Mouse (Mus musculus): Measurements from ENCODE around the gene Slc7a11. TPM values are rescaled to one million over a fixed set of nuclear protein-coding genes. Genes with fewer than 3 reads are reported as not detected.
A peak's percentile ranks its signal among the peaks of the same experiment; 100 is the strongest.

Gene Slc7a11
- polyA plus RNA-seq, 1 experiment from 2014 or later = 0.19 TPM

- Histone ChIP-seq H3K27ac (no peak overlapping the region), H3K4me3 (no peak overlapping the region), H3K4me2 (no peak overlapping the region), H3K9me3 (replicated peaks) (no peaks in the 10 kb centered on the region), H3K36me3 (no peaks in the 10 kb centered on the region), H3K27me3 (replicated peaks) (no peaks in the 10 kb centered on the region), H3K4me1 (no peaks in the 10 kb centered on the region), H3K9ac (no peak overlapping the region)
- no peak for ATAC-seq
- WGBS (ENCODE audit: insufficient replicate concordance) = 62% methylated on average over 7 of the region's 7 CpGs
Measured at GRCm38 (mm10) chr3:50094404-50095092, 348.9 kb downstream of the Slc7a11 start.

- ATAC-seq = no peak
- Histone ChIP-seq H3K27me3 (replicated peaks) (no peaks in the 10 kb centered on the region), H3K27ac (no peak overlapping the region), H3K4me3 (no peak overlapping the region), H3K9me3 (replicated peaks) (no peaks in the 10 kb centered on the region), H3K4me1 (no peaks in the 10 kb centered on the region), H3K36me3 (no peaks in the 10 kb centered on the region), H3K9ac (no peak overlapping the region), H3K4me2 (no peak overlapping the region)
- 16% methylated on average over 7 of the region's 7 CpGs for WGBS (ENCODE audit: insufficient replicate concordance)
Measured at GRCm38 (mm10) chr3:50076979-50077378, 366.4 kb downstream of the Slc7a11 start.

- WGBS (ENCODE audit: insufficient replicate concordance) = 67% methylated on average over 4 of the region's 4 CpGs
- H3K4me3 ChIP-seq = no peak overlapping the region
- no peak for ATAC-seq
Measured at GRCm38 (mm10) chr3:50063396-50063795, 380.0 kb downstream of the Slc7a11 start.

GRCm38 (mm10) chr3:50044666-50045065 lies 398.7 kb downstream of the Slc7a11 start:
- Histone ChIP-seq H3K4me3 (no peak overlapping the region), H3K36me3 (no peaks in the 10 kb centered on the region), H3K4me1 (no peaks in the 10 kb centered on the region), H3K27me3 (replicated peaks) (no peaks in the 10 kb centered on the region), H3K27ac (no peak overlapping the region), H3K9ac (no peak overlapping the region), H3K4me2 (no peak overlapping the region), H3K9me3 (replicated peaks) (no peaks in the 10 kb centered on the region)
- WGBS (ENCODE audit: insufficient replicate concordance) = 72% methylated on average over 5 of the region's 5 CpGs
- no peak for ATAC-seq

More at GRCm38 (mm10) chr3:50063396-50063795, 380.0 kb downstream of the Slc7a11 start:
- Histone ChIP-seq H3K9ac (no peak overlapping the region), H3K9me3 (replicated peaks) (no peaks in the 10 kb centered on the region), H3K4me2 (no peak overlapping the region), H3K27me3 (replicated peaks) (no peaks in the 10 kb centered on the region), H3K27ac (no peak overlapping the region), H3K4me1 (no peaks in the 10 kb centered on the region), H3K36me3 (no peaks in the 10 kb centered on the region)

- Histone ChIP-seq H3K4me3 (no peak overlapping the region), H3K36me3 (no peaks in the 10 kb centered on the region), H3K9ac (no peak overlapping the region), H3K9me3 (replicated peaks) (no peaks in the 10 kb centered on the region), H3K27ac (no peak overlapping the region), H3K27me3 (replicated peaks) (no peaks in the 10 kb centered on the region), H3K4me2 (no peak overlapping the region), H3K4me1 (no peaks in the 10 kb centered on the region)
- ATAC-seq = no peak
Measured at GRCm38 (mm10) chr3:50044160-50044559, 399.3 kb downstream of the Slc7a11 start.

GRCm38 (mm10) chr3:50041141-50041540 lies 402.3 kb downstream of the Slc7a11 start:
- Histone ChIP-seq H3K4me3 (no peak overlapping the region), H3K36me3 (no peaks in the 10 kb centered on the region), H3K9ac (no peak overlapping the region), H3K9me3 (replicated peaks) (no peaks in the 10 kb centered on the region), H3K27ac (no peak overlapping the region), H3K27me3 (replicated peaks) (no peaks in the 10 kb centered on the region), H3K4me2 (no peak overlapping the region), H3K4me1 (no peaks in the 10 kb centered on the region)
- no peak for ATAC-seq
- 65% methylated on average over 2 of the region's 2 CpGs for WGBS (ENCODE audit: insufficient replicate concordance)

- Histone ChIP-seq H3K27me3 (replicated peaks) (no peaks in the 10 kb centered on the region), H3K9me3 (replicated peaks) (no peaks in the 10 kb centered on the region), H3K4me3 (no peak overlapping the region), H3K4me2 (no peak overlapping the region), H3K4me1 (no peaks in the 10 kb centered on the region), H3K27ac (no peak overlapping the region), H3K36me3 (no peaks in the 10 kb centered on the region), H3K9ac (no peak overlapping the region)
- no peak for ATAC-seq
- WGBS (ENCODE audit: insufficient replicate concordance) = 69% methylated on average over 9 of the region's 9 CpGs
Measured at GRCm38 (mm10) chr3:50035875-50036528, 407.4 kb downstream of the Slc7a11 start.

GRCm38 (mm10) chr3:50033325-50033724 lies 410.1 kb downstream of the Slc7a11 start:
- H3K9me3 ChIP-seq (replicated peaks) = no peaks in the 10 kb centered on the region
- H3K27me3 ChIP-seq (replicated peaks) = no peaks in the 10 kb centered on the region
- H3K4me2 ChIP-seq = no peak overlapping the region
- no peaks in the 10 kb centered on the region for H3K4me1 ChIP-seq
- 47% methylated on average over 3 of the region's 3 CpGs for WGBS (ENCODE audit: insufficient replicate concordance)
- H3K36me3 ChIP-seq = no peaks in the 10 kb centered on the region
- no peak overlapping the region for H3K27ac ChIP-seq
- no peak overlapping the region for H3K4me3 ChIP-seq
- no peak for ATAC-seq
- no peak overlapping the region for H3K9ac ChIP-seq

GRCm38 (mm10) chr3:50026039-50026438 lies 417.4 kb downstream of the Slc7a11 start:
- WGBS (ENCODE audit: insufficient replicate concordance) = 40% methylated on average over 5 of the region's 5 CpGs
- ATAC-seq = no peak
- H3K4me3 ChIP-seq = no peak overlapping the region

GRCm38 (mm10) chr3:50014396-50014795 lies 429.0 kb downstream of the Slc7a11 start:
- 71% methylated on average over 4 of the region's 4 CpGs for WGBS (ENCODE audit: insufficient replicate concordance)
- Histone ChIP-seq H3K4me1 (no peaks in the 10 kb centered on the region), H3K4me2 (no peak overlapping the region), H3K9ac (no peak overlapping the region), H3K36me3 (no peaks in the 10 kb centered on the region), H3K27ac (no peak overlapping the region), H3K9me3 (replicated peaks) (no peaks in the 10 kb centered on the region), H3K27me3 (replicated peaks) (no peaks in the 10 kb centered on the region), H3K4me3 (no peak overlapping the region)
- no peak for ATAC-seq

More at GRCm38 (mm10) chr3:50026039-50026438, 417.4 kb downstream of the Slc7a11 start:
- Histone ChIP-seq H3K27me3 (replicated peaks) (no peaks in the 10 kb centered on the region), H3K4me1 (no peaks in the 10 kb centered on the region), H3K36me3 (no peaks in the 10 kb centered on the region), H3K9me3 (replicated peaks) (no peaks in the 10 kb centered on the region), H3K9ac (no peak overlapping the region), H3K4me2 (no peak overlapping the region), H3K27ac (no peak overlapping the region)

- no peak for ATAC-seq
- H3K4me2 ChIP-seq = no peak overlapping the region
- H3K27me3 ChIP-seq (replicated peaks) = no peaks in the 10 kb centered on the region
- H3K36me3 ChIP-seq = no peaks in the 10 kb centered on the region
- no peak overlapping the region for H3K27ac ChIP-seq
- H3K9ac ChIP-seq = no peak overlapping the region
- H3K4me3 ChIP-seq = no peak overlapping the region
- no peaks in the 10 kb centered on the region for H3K9me3 ChIP-seq (replicated peaks)
- WGBS (ENCODE audit: insufficient replicate concordance) = 56% methylated on average over 3 of the region's 3 CpGs
- no peaks in the 10 kb centered on the region for H3K4me1 ChIP-seq
Measured at GRCm38 (mm10) chr3:50012012-50012411, 431.4 kb downstream of the Slc7a11 start.

- Histone ChIP-seq H3K4me2 (no peak overlapping the region), H3K27me3 (replicated peaks) (no peaks in the 10 kb centered on the region), H3K36me3 (no peaks in the 10 kb centered on the region), H3K4me1 (no peaks in the 10 kb centered on the region), H3K27ac (no peak overlapping the region), H3K4me3 (no peak overlapping the region), H3K9ac (no peak overlapping the region), H3K9me3 (replicated peaks) (no peaks in the 10 kb centered on the region)
- 36% methylated on average over 5 of the region's 5 CpGs for WGBS (ENCODE audit: insufficient replicate concordance)
- peak; percentile 61; the same call in 1 of the 2 replicates for ATAC-seq
Measured at GRCm38 (mm10) chr3:50003970-50004683, 439.3 kb downstream of the Slc7a11 start.

Measured in liver, embryonic 12.5 days (tissue).